Mouse (Mus musculus) lung, embryonic 15.5 days (tissue): ENCODE measurements at regions not wholly inside any gene's neighbourhood (a gene's known extent, or its start where the extent isn't known, plus 50 kb on each side); places are given as distances from the start of the nearest gene placed in this dataset.
A peak's percentile ranks its signal among the peaks of the same experiment; 100 is the strongest.

ENCODE experiments used
- ATAC-seq: fragments of 200-750 bp; cut with Nextera tagmentation; 2 replicates; pipeline ENCODE4 v1.8.0; 2017; ENCODE audit warnings: moderate number of reproducible peaks, borderline replicate concordance; ENCODE audit not compliant: low FRiP score, low TSS enrichment; ENCODE audit errors: extremely low read depth
- H3K27ac ChIP-seq: fragments of 300-500 bp; sonication (generic); 2 replicates; pipeline ENCODE4 v1.5.1; 2015; ENCODE audit warnings: moderate library complexity, mild to moderate bottlenecking, inconsistent platforms
- H3K27me3 ChIP-seq: fragments of 300-500 bp; sonication (generic); 2 replicates; pipeline ENCODE4 v1.6.1; 2015; ENCODE audit warnings: inconsistent platforms
- H3K36me3 ChIP-seq: fragments of 300-500 bp; sonication (generic); 2 replicates; pipeline ENCODE4 v1.6.1; 2015; ENCODE audit warnings: inconsistent platforms
- H3K4me1 ChIP-seq: fragments of 300-500 bp; sonication (generic); 2 replicates; pipeline ENCODE4 v1.6.1; 2015; ENCODE audit warnings: inconsistent platforms
- H3K4me2 ChIP-seq: fragments of 300-500 bp; sonication (generic); 2 replicates; pipeline ENCODE4 v1.6.1; 2015; ENCODE audit warnings: inconsistent platforms, mild to moderate bottlenecking, moderate library complexity
- H3K4me3 ChIP-seq: fragments of 300-500 bp; sonication (generic); 2 replicates; pipeline ENCODE4 v1.5.1; 2015; ENCODE audit warnings: mild to moderate bottlenecking, inconsistent platforms
- H3K9ac ChIP-seq: fragments of 300-500 bp; sonication (generic); 2 replicates; pipeline ENCODE4 v1.6.1; 2015; ENCODE audit warnings: inconsistent platforms
- H3K9me3 ChIP-seq: fragments of 300-500 bp; sonication (generic); 2 replicates; pipeline ENCODE4 v1.6.1; 2016; ENCODE audit warnings: inconsistent platforms
- WGBS: fragments of 180-500 bp; shearing (Covaris S2); methylation state at CpG from one replicate; pipeline ENCODE4 v1.1.7; 2015; 5-methylcytosine and 5-hydroxymethylcytosine counted together

DNA sequence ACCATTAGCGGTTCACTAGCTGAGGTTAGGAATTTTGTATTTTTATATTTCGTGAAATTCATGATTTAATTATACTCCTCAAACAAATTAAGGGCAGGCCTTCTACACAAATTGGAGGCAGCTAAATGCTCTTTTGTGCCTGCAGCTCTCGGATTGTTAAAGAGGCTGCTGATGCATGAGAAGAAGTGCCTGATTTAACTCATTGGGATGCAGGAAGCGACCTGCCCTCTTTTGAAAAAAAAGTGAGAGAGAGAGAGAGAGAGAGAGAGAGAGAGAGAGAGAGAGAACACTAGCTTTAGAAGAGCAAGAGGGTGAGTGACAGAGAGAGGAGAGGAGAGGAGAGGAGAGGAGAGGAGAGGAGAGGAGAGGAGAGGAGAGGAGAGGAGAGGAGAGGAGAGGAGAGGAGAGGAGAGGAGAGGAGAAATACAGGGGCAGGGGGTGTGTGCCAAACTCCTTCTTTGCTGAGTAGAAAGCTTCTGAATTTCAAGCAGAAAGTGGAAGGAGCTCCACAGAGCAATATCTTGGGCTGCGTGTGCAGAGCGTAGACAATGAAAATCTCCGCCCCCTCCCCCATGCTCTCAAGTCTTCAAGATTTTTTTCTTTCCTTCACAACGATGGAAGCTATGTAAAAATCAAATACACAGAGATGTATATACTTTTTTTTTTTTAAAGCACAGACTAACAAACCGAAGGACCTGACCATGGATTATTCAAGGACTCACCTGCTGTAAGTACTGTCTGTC lies 158.6 kb upstream of the Cypt12 start:
- WGBS, result 3% methylated on average over 9 of the region's 9 CpGs
- no peak overlapping the region for H3K9ac ChIP-seq

DNA sequence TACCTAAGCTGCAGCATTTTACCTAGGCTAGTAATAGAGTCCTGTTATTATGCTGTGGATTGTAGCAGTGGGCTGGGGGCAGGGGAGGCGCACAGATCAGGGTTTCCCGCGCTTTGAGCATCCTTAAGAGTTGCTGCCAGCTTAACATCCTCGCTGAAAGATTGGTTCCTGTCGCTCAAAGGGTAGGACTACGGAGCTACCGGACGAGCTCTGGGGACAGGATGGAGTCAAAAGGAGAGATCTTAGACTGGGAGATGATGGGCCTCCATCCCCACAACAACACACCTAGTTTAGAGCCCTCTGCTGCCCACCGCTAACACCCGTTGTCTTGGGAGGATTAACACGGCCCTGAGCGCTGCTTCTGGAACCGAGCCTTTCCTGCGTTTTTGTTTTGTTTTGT lies 157.9 kb upstream of the Cypt12 start:
- no peaks in the 10 kb centered on the region for H3K9me3 ChIP-seq
- peaks cover 9% of the 10 kb centered on the region for H3K4me1 ChIP-seq
- no peak overlapping the region for H3K27ac ChIP-seq
- WGBS, result under 1% methylated on average over 14 of the region's 14 CpGs
- H3K4me3 ChIP-seq, result no peak overlapping the region
- H3K4me2 ChIP-seq, result no peak overlapping the region
- H3K36me3 ChIP-seq, result no peaks in the 10 kb centered on the region
- no peak for ATAC-seq
- H3K27me3 ChIP-seq, result peaks cover 96% of the 10 kb centered on the region
- H3K9ac ChIP-seq, result no peak overlapping the region

More for the DNA sequence above, 158.6 kb upstream of the Cypt12 start:
- no peak overlapping the region for H3K4me2 ChIP-seq
- no peak for ATAC-seq
- H3K4me1 ChIP-seq, result peaks cover 9% of the 10 kb centered on the region
- H3K36me3 ChIP-seq, result no peaks in the 10 kb centered on the region
- no peak overlapping the region for H3K27ac ChIP-seq
- no peak overlapping the region for H3K4me3 ChIP-seq
- no peaks in the 10 kb centered on the region for H3K9me3 ChIP-seq
- H3K27me3 ChIP-seq, result peaks cover 93% of the 10 kb centered on the region

- no peak overlapping the region for H3K27ac ChIP-seq
- peaks cover 96% of the 10 kb centered on the region for H3K27me3 ChIP-seq
- H3K36me3 ChIP-seq, result no peaks in the 10 kb centered on the region
- H3K4me1 ChIP-seq, result peaks cover 9% of the 10 kb centered on the region
- no peaks in the 10 kb centered on the region for H3K9me3 ChIP-seq
- no peak for ATAC-seq
- no peak overlapping the region for H3K9ac ChIP-seq
- no peak overlapping the region for H3K4me2 ChIP-seq
- 4% methylated on average over 12 of the region's 12 CpGs for WGBS
- no peak overlapping the region for H3K4me3 ChIP-seq
Measured at GRCm38 (mm10) chr3:17790816-17791215, 157.4 kb upstream of the Cypt12 start.

DNA sequence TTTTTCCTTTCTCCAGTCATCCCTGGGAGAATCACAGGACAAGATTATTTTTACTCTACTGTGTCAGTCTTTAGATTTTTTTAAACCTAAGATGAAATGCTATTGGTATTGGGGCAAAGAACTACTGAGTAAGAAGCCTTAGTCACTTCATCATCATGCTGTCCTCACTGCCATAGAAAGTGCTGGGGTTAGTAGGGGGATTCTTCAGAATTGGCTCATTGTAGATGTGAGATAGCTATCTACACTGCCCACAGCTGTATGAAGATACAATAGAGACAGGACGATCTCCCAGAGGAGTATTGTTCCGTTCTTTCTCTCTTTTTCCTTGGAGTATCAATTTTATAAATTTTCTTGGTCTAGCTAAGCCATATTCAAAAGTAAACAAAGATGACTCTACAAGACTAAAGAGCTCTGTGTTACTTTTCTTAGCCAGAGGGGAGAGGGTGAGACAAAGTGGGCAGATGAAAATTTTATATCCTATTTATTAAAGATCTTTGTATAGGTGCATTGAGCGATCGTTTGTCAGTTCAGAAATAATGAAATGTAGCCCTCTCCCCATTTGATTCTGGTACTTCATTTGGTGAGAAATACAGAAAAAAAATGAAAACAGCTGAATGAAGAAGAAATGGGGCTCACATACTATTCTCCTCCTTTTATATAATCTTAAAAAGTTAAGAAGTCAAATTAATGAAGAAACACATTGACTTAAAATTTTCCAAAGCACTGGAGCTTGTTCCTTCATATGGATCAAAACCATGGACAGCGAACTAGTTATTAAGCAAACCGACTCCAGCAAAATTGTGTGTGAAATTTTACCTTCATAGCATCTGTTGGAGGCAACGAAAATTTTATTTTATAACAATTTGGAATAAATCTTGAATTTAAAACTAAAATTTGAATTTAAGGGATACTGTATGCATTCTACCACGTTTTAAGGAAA lies 156.6 kb upstream of the Cypt12 start:
- no peak overlapping the region for H3K27ac ChIP-seq
- H3K4me3 ChIP-seq, result no peak overlapping the region
- no peaks in the 10 kb centered on the region for H3K9me3 ChIP-seq
- ATAC-seq, result no peak
- WGBS, result 16% methylated on average over 8 of the region's 8 CpGs
- H3K4me2 ChIP-seq, result no peak overlapping the region
- peaks cover 2% of the 10 kb centered on the region for H3K4me1 ChIP-seq
- no peak overlapping the region for H3K9ac ChIP-seq
- H3K36me3 ChIP-seq, result no peaks in the 10 kb centered on the region
- peaks cover 96% of the 10 kb centered on the region for H3K27me3 ChIP-seq

- ATAC-seq, result no peak
- Histone ChIP-seq H3K9ac (no peak overlapping the region), H3K27me3 (peaks cover 90% of the 10 kb centered on the region), H3K36me3 (no peaks in the 10 kb centered on the region), H3K4me1 (no peaks in the 10 kb centered on the region), H3K9me3 (no peaks in the 10 kb centered on the region), H3K4me3 (no peak overlapping the region), H3K4me2 (no peak overlapping the region), H3K27ac (no peak overlapping the region)
- 34% methylated on average over 2 of the region's 2 CpGs for WGBS
Measured at GRCm38 (mm10) chr3:17792537-17793039, 155.6 kb upstream of the Cypt12 start.

- Histone ChIP-seq H3K9me3 (no peaks in the 10 kb centered on the region), H3K4me2 (0 out of 2 replicates have a peak overlapping the region, but pooled peaks have one; percentile 27), H3K36me3 (no peaks in the 10 kb centered on the region), H3K9ac (no peak overlapping the region), H3K27ac (no peak overlapping the region), H3K4me3 (no peak overlapping the region), H3K4me1 (no peaks in the 10 kb centered on the region), H3K27me3 (peaks cover 83% of the 10 kb centered on the region)
- ATAC-seq, result no peak
- WGBS, result under 1% methylated on average over 24 of the region's 24 CpGs
Measured at GRCm38 (mm10) chr3:17793646-17794250, 154.5 kb upstream of the Cypt12 start.

- no peak for ATAC-seq
- Histone ChIP-seq H3K4me3 (no peak overlapping the region), H3K27ac (no peak overlapping the region), H3K36me3 (no peaks in the 10 kb centered on the region), H3K4me2 (peak overlapping the region; percentile 27; the same call in 1 of the 2 replicates), H3K9me3 (no peaks in the 10 kb centered on the region), H3K9ac (no peak overlapping the region), H3K4me1 (no peaks in the 10 kb centered on the region), H3K27me3 (peaks cover 76% of the 10 kb centered on the region)
- under 1% methylated on average over 46 of the region's 46 CpGs for WGBS
Measured at GRCm38 (mm10) chr3:17794251-17795061, 153.8 kb upstream of the Cypt12 start.

DNA sequence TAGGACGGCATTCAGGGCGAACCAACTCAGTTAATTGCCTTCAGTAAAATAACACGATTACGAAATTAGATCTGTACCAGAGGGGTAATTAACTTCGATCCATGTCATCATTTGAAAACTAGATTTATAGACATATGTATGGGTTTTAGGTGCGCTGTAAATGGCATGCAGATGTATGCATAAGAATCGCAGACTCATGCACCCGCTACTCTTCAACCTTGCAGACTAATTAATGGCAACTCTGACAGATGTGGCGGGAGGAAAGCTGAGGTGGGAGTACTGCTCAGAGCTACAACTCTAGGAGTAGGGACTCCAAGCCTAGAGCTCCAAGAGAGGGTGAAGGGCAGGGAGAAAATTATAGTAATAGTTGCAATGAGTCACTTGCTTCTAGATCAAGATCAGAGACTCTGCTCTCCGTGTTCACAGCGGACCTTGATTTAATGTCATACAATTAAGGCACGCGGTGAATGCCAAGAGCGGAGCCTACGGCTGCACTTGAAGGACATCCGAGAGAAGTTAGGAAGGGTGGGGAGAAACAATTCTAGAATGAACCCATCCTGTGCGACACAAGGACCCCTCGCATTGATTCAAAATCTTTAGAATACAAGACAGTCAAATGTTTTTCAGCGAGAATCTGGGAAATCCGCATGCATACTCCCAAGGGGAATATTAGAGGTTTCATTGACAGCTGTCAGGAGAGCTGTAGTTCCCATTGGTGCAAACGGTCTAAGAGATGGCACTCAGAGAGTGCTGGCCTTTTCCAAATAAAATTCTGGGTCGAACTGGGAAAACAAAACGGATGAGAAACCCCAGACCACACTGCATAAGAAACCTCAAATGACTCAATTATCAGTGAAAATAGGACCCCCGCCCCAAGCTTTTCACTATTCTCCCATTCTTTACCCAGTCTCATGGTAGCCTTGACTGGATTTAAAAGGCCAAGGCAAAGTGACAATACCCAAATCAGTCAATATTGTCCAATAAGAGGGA lies 152.6 kb upstream of the Cypt12 start:
- Histone ChIP-seq H3K9me3 (no peaks in the 10 kb centered on the region), H3K9ac (no peak overlapping the region), H3K36me3 (no peaks in the 10 kb centered on the region), H3K27ac (no peak overlapping the region), H3K27me3 (peaks cover 67% of the 10 kb centered on the region), H3K4me3 (no peak overlapping the region), H3K4me1 (no peaks in the 10 kb centered on the region), H3K4me2 (no peak overlapping the region)
- 6% methylated on average over 24 of the region's 24 CpGs for WGBS
- ATAC-seq, result no peak

GRCm38 (mm10) chr3:17796766-17797165 lies 151.4 kb upstream of the Cypt12 start:
- Histone ChIP-seq H3K27ac (no peak overlapping the region), H3K36me3 (no peaks in the 10 kb centered on the region), H3K4me2 (no peak overlapping the region), H3K9ac (no peak overlapping the region), H3K4me1 (no peaks in the 10 kb centered on the region), H3K4me3 (no peak overlapping the region), H3K9me3 (no peaks in the 10 kb centered on the region), H3K27me3 (peaks cover 55% of the 10 kb centered on the region)
- 11% methylated on average over 3 of the region's 3 CpGs for WGBS
- ATAC-seq, result no peak

DNA sequence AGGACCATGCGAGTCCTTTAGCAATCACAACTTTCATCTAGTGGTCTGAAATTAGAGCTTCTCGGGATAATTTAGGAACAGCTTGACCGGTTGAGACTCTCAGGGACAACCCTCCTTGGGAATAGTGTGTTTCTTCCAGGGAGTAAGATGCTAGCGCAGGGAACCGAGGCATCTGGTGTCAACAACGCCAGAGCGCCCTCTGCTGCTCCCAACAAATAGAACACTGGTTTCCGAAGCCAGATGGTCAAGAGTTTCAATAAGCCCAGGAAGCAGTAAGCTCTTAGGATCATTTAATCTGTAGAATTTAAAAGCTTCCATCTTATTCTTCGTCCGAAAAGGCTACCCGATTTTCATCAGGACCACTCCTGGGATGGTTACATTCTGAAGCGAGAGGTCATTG lies 149.8 kb upstream of the Cypt12 start:
- WGBS, result 5% methylated on average over 12 of the region's 12 CpGs
- H3K9me3 ChIP-seq, result no peaks in the 10 kb centered on the region
- H3K27me3 ChIP-seq, result peaks cover 41% of the 10 kb centered on the region
- H3K4me3 ChIP-seq, result no peak overlapping the region
- H3K4me2 ChIP-seq, result no peak overlapping the region
- no peaks in the 10 kb centered on the region for H3K4me1 ChIP-seq
- H3K36me3 ChIP-seq, result no peaks in the 10 kb centered on the region
- ATAC-seq, result no peak
- H3K27ac ChIP-seq, result no peak overlapping the region
- H3K9ac ChIP-seq, result no peak overlapping the region
